Mouse (Mus musculus): Measurements from ENCODE around the gene Nlk. TPM values are rescaled to one million over a fixed set of nuclear protein-coding genes. Genes with fewer than 3 reads are reported as not detected.

Nlk gene
- polyA plus RNA-seq (2016; fragmentation: Nextera tagmentation; extraction: Ambion mirVana) = 15.8 and 16.4 TPM in 2 replicates

GRCm38 (mm10) chr11:78696777-78697752, at the start of gene Nlk:
Gene Nlk (minus strand): TSS chr11:78697373.
- peaks cover 33% of the 10 kb centered on the region for H3K4me1 ChIP-seq
- H3K27me3 ChIP-seq (replicated peaks; ENCODE audit: low read depth, poor library complexity, severe bottlenecking) = peaks cover 7% of the 10 kb centered on the region; the same call in 1 of the 2 replicates
- peak; percentile 100 for DNase-seq (ENCODE audit: low spot score)
- peaks cover 15% of the 10 kb centered on the region for H3K36me3 ChIP-seq (replicated peaks)
- no peaks in the 10 kb centered on the region for H3K9me3 ChIP-seq
- peak within 1 kb of the TSS; percentile 88 for H3K4me3 ChIP-seq
- peak within 1 kb of the TSS; percentile 94 for H3K27ac ChIP-seq (replicated peaks)
- WGBS = under 1% methylated on average over 64 of the region's 65 CpGs

- no peak overlapping the region for H3K27ac ChIP-seq (replicated peaks)
- 91% methylated on average over 7 of the region's 7 CpGs for WGBS
- DNase-seq (ENCODE audit: low spot score) = no peak
- H3K4me3 ChIP-seq = no peak overlapping the region
- H3K27me3 ChIP-seq (replicated peaks; ENCODE audit: low read depth, poor library complexity, severe bottlenecking) = no peaks in the 10 kb centered on the region
- peaks cover 9% of the 10 kb centered on the region for H3K4me1 ChIP-seq
- H3K36me3 ChIP-seq (replicated peaks) = peaks cover 26% of the 10 kb centered on the region
- no peaks in the 10 kb centered on the region for H3K9me3 ChIP-seq
Measured at GRCm38 (mm10) chr11:78746264-78746663, 49.1 kb upstream of the Nlk start.

GRCm38 (mm10) chr11:78745475-78745874, 48.3 kb upstream of the Nlk start:
- Histone ChIP-seq H3K4me1 (peaks cover 1% of the 10 kb centered on the region), H3K9me3 (no peaks in the 10 kb centered on the region), H3K27ac (replicated peaks) (no peak overlapping the region), H3K27me3 (replicated peaks; ENCODE audit: low read depth, poor library complexity, severe bottlenecking) (no peaks in the 10 kb centered on the region), H3K4me3 (no peak overlapping the region), H3K36me3 (replicated peaks) (peaks cover 26% of the 10 kb centered on the region)
- DNase-seq (ENCODE audit: low spot score) = no peak
- WGBS = 68% methylated on average over 4 of the region's 4 CpGs

- no peak for DNase-seq (ENCODE audit: low spot score)
- Histone ChIP-seq H3K4me3 (no peak overlapping the region), H3K36me3 (replicated peaks) (peaks cover 2% of the 10 kb centered on the region; the same call in 1 of the 2 replicates), H3K9me3 (no peaks in the 10 kb centered on the region), H3K27ac (replicated peaks) (no peak overlapping the region), H3K27me3 (replicated peaks; ENCODE audit: low read depth, poor library complexity, severe bottlenecking) (no peaks in the 10 kb centered on the region), H3K4me1 (peaks cover 2% of the 10 kb centered on the region; the same call in 1 of the 2 replicates)
- WGBS = 73% methylated on average over 3 of the region's 3 CpGs
Measured at GRCm38 (mm10) chr11:78742461-78742860, 45.3 kb upstream of the Nlk start.

- Histone ChIP-seq H3K27me3 (replicated peaks; ENCODE audit: low read depth, poor library complexity, severe bottlenecking) (no peaks in the 10 kb centered on the region), H3K4me1 (peaks cover 6% of the 10 kb centered on the region; the same call in 1 of the 2 replicates), H3K4me3 (no peak overlapping the region), H3K36me3 (replicated peaks) (no peaks in the 10 kb centered on the region), H3K27ac (replicated peaks) (no peak overlapping the region), H3K9me3 (no peaks in the 10 kb centered on the region)
- WGBS = 71% methylated on average over 7 of the region's 7 CpGs
- no peak for DNase-seq (ENCODE audit: low spot score)
Measured at GRCm38 (mm10) chr11:78741958-78742357, 44.8 kb upstream of the Nlk start.

- DNase-seq (ENCODE audit: low spot score) = no peak
- 0 out of 2 replicates have a peak, but pooled peaks cover 4% of the 10 kb centered on the region for H3K27me3 ChIP-seq (replicated peaks; ENCODE audit: low read depth, poor library complexity, severe bottlenecking)
- no peaks in the 10 kb centered on the region for H3K9me3 ChIP-seq
- H3K27ac ChIP-seq (replicated peaks) = no peak overlapping the region
- H3K36me3 ChIP-seq (replicated peaks) = no peaks in the 10 kb centered on the region
- no peak overlapping the region for H3K4me3 ChIP-seq
- H3K4me1 ChIP-seq = peaks cover 6% of the 10 kb centered on the region; the same call in 1 of the 2 replicates
Measured at GRCm38 (mm10) chr11:78739361-78739760, 42.2 kb upstream of the Nlk start.

- no peak overlapping the region for H3K27ac ChIP-seq (replicated peaks)
- 52% methylated on average over 3 of the region's 3 CpGs for WGBS
- H3K4me3 ChIP-seq = no peak overlapping the region
- DNase-seq (ENCODE audit: low spot score) = no peak
- 0 out of 2 replicates have a peak, but pooled peaks cover 4% of the 10 kb centered on the region for H3K27me3 ChIP-seq (replicated peaks; ENCODE audit: low read depth, poor library complexity, severe bottlenecking)
- no peaks in the 10 kb centered on the region for H3K36me3 ChIP-seq (replicated peaks)
- H3K4me1 ChIP-seq = peaks cover 6% of the 10 kb centered on the region; the same call in 1 of the 2 replicates
- H3K9me3 ChIP-seq = no peaks in the 10 kb centered on the region
Measured at GRCm38 (mm10) chr11:78736877-78737408, 39.8 kb upstream of the Nlk start.

- H3K4me3 ChIP-seq = no peak overlapping the region
- H3K9me3 ChIP-seq = no peaks in the 10 kb centered on the region
- 91% methylated on average over 1 of the region's 1 CpGs for WGBS
- no peak overlapping the region for H3K27ac ChIP-seq (replicated peaks)
- no peak for DNase-seq (ENCODE audit: low spot score)
- H3K4me1 ChIP-seq = peaks cover 6% of the 10 kb centered on the region; the same call in 1 of the 2 replicates
- H3K36me3 ChIP-seq (replicated peaks) = no peaks in the 10 kb centered on the region
- 0 out of 2 replicates have a peak, but pooled peaks cover 4% of the 10 kb centered on the region for H3K27me3 ChIP-seq (replicated peaks; ENCODE audit: low read depth, poor library complexity, severe bottlenecking)
Measured at GRCm38 (mm10) chr11:78735168-78735567, 38.0 kb upstream of the Nlk start.

GRCm38 (mm10) chr11:78732619-78733018, 35.4 kb upstream of the Nlk start:
- DNase-seq (ENCODE audit: low spot score) = no peak
- Histone ChIP-seq H3K4me1 (peaks cover 6% of the 10 kb centered on the region; the same call in 1 of the 2 replicates), H3K27ac (replicated peaks) (no peak overlapping the region), H3K27me3 (replicated peaks; ENCODE audit: low read depth, poor library complexity, severe bottlenecking) (0 out of 2 replicates have a peak, but pooled peaks cover 4% of the 10 kb centered on the region), H3K4me3 (no peak overlapping the region), H3K9me3 (no peaks in the 10 kb centered on the region), H3K36me3 (replicated peaks) (no peaks in the 10 kb centered on the region)
- 89% methylated on average over 6 of the region's 6 CpGs for WGBS

GRCm38 (mm10) chr11:78730902-78731301, 33.7 kb upstream of the Nlk start:
- 29% methylated on average over 2 of the region's 2 CpGs for WGBS
- peak; percentile 18 for DNase-seq (ENCODE audit: low spot score)

GRCm38 (mm10) chr11:78728041-78728440, 30.9 kb upstream of the Nlk start:
- 76% methylated on average over 4 of the region's 4 CpGs for WGBS
- Histone ChIP-seq H3K27ac (replicated peaks) (no peak overlapping the region), H3K36me3 (replicated peaks) (no peaks in the 10 kb centered on the region), H3K4me3 (no peak overlapping the region), H3K9me3 (no peaks in the 10 kb centered on the region), H3K27me3 (replicated peaks; ENCODE audit: low read depth, poor library complexity, severe bottlenecking) (no peaks in the 10 kb centered on the region), H3K4me1 (no peaks in the 10 kb centered on the region)
- no peak for DNase-seq (ENCODE audit: low spot score)

More at GRCm38 (mm10) chr11:78730902-78731301, 33.7 kb upstream of the Nlk start:
- Histone ChIP-seq H3K27me3 (replicated peaks; ENCODE audit: low read depth, poor library complexity, severe bottlenecking) (0 out of 2 replicates have a peak, but pooled peaks cover 2% of the 10 kb centered on the region), H3K9me3 (no peaks in the 10 kb centered on the region), H3K4me1 (no peaks in the 10 kb centered on the region), H3K4me3 (no peak overlapping the region), H3K27ac (replicated peaks) (no peak overlapping the region), H3K36me3 (replicated peaks) (no peaks in the 10 kb centered on the region)

- WGBS = 83% methylated on average over 3 of the region's 3 CpGs
- no peak for DNase-seq (ENCODE audit: low spot score)
- Histone ChIP-seq H3K27me3 (replicated peaks; ENCODE audit: low read depth, poor library complexity, severe bottlenecking) (no peaks in the 10 kb centered on the region), H3K27ac (replicated peaks) (no peak overlapping the region), H3K4me1 (no peaks in the 10 kb centered on the region; the same call in 1 of the 2 replicates), H3K9me3 (no peaks in the 10 kb centered on the region), H3K4me3 (no peak overlapping the region), H3K36me3 (replicated peaks) (no peaks in the 10 kb centered on the region)
Measured at GRCm38 (mm10) chr11:78726366-78726765, 29.2 kb upstream of the Nlk start.

Data from embryonic facial prominence, embryonic 10.5 days (tissue).